ENCODE assay signal across 8 mouse cellular contexts in the genomic region with DNA sequence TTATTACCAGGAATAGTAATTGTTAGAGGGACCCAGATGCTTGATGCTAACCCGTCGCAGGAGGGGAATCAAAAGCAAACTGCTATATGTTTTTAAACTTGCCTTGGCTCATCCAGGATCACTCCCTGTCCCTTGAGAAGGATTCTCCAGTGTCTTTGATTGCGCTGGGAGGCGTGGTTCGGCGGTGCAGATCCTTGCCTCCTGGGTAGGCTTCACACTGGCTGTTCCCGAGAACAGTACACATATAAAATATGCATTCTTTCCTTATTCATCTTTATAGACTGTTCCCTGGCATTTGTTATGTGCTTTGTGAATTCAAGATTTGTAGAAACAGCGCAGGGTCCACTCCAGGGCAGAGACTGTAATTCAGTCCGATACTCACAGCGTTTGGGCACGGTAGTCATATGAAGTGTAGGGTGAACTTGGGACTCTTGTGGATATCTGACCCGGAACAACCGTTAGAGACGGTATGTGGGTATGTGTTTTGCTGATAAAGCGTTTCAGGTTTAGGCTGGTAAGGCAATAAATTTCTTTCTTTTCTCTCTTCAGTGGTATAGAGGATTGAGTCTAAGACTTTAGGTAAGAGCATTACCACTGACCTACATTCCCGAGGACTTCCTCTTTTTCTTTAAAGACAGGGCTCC. TPM values are rescaled to one million over a fixed set of nuclear protein-coding genes. Genes with fewer than 3 reads are reported as not detected.
DNase-seq lines count a peak whose midpoint lies in the region; ATAC-seq and TF ChIP-seq lines count a peak whose summit lies in the region.

No protein-coding gene starts in this region.

- DNase-seq in cerebellum, adult 2 months = no peak
- DNase-seq in A20 (ENCODE audit: low read depth, low spot score) = peak; percentile 22
- DNase-seq in embryonic facial prominence, embryonic 10.5 days (ENCODE audit: low spot score) = no peak
- no peak for DNase-seq in left cerebral cortex, adult 18-20 months (ENCODE audit: low spot score in 2 of 2)
- DNase-seq in layer of hippocampus, adult 8-10 months (ENCODE audit: low spot score in 2 of 2) = no peak

- H3K9me3 ChIP-seq in embryonic facial prominence, embryonic 10.5 days = no peaks in the 10 kb centered on the region
- no peaks in the 10 kb centered on the region for H3K9me3 ChIP-seq in hindbrain, embryonic 16.5 days (ENCODE audit: control insufficient read depth, low read length)

- no peak for TF ChIP-seq POLR2A in cerebellum, adult 2 months (IDR thresholded peaks at IDR 0.05; ENCODE audit: borderline replicate concordance, insufficient read depth, low read length)

- H3K4me2 ChIP-seq in hindbrain, embryonic 16.5 days (ENCODE audit: low read length) = peak overlapping the region; percentile 85

- no peaks in the 10 kb centered on the region for H3K27me3 ChIP-seq in cerebellum, adult 2 months (ENCODE audit: control insufficient read depth, insufficient read depth, low read length)
- H3K27me3 ChIP-seq in embryonic facial prominence, embryonic 10.5 days (replicated peaks; ENCODE audit: low read depth, poor library complexity, severe bottlenecking) = no peaks in the 10 kb centered on the region
- no peaks in the 10 kb centered on the region for H3K27me3 ChIP-seq in hindbrain, embryonic 16.5 days (replicated peaks; ENCODE audit: control insufficient read depth, insufficient read depth, low read length)

- H3K27ac ChIP-seq in cerebellum, adult 2 months (ENCODE audit: insufficient read depth, low read length) = no peak overlapping the region
- H3K27ac ChIP-seq in embryonic facial prominence, embryonic 10.5 days (replicated peaks) = peak overlapping the region; percentile 93
- H3K27ac ChIP-seq in hindbrain, embryonic 16.5 days (ENCODE audit: low read depth, low read length) = no peak overlapping the region; the same call in 1 of the 2 replicates

- no peak for ATAC-seq in cerebellum, adult (ENCODE audit: insufficient number of reproducible peaks, low FRiP score, low TSS enrichment)
- no peak for ATAC-seq in hindbrain, embryonic 16.5 days
- peak; percentile 31 for ATAC-seq in megakaryocyte, adult 5-6 weeks (ENCODE audit: poor library complexity, severe bottlenecking)

- peak overlapping the region; percentile 86 for H3K9ac ChIP-seq in hindbrain, embryonic 16.5 days (ENCODE audit: low read depth, low read length)

- peaks cover 7% of the 10 kb centered on the region for H3K4me1 ChIP-seq in cerebellum, adult 2 months (ENCODE audit: control insufficient read depth, insufficient read depth, low read length)
- peaks cover 47% of the 10 kb centered on the region for H3K4me1 ChIP-seq in embryonic facial prominence, embryonic 10.5 days
- H3K4me1 ChIP-seq in hindbrain, embryonic 16.5 days (ENCODE audit: control insufficient read depth, insufficient read depth, low read depth, low read length) = peaks cover 17% of the 10 kb centered on the region

- peak overlapping the region; percentile 68 for H3K4me3 ChIP-seq in cerebellum, adult 2 months (replicated peaks; ENCODE audit: insufficient read depth, low read depth, low read length)
- H3K4me3 ChIP-seq in embryonic facial prominence, embryonic 10.5 days = peak overlapping the region; percentile 80
- H3K4me3 ChIP-seq in hindbrain, embryonic 16.5 days (ENCODE audit: low read length) = peak overlapping the region; percentile 84

- peaks cover 25% of the 10 kb centered on the region for H3K36me3 ChIP-seq in embryonic facial prominence, embryonic 10.5 days (replicated peaks)
- no peaks in the 10 kb centered on the region for H3K36me3 ChIP-seq in hindbrain, embryonic 16.5 days (ENCODE audit: control insufficient read depth, insufficient read depth, low read length)

- no peak for TF ChIP-seq CTCF in cerebellum, adult 2 months (IDR thresholded peaks at IDR 0.05; ENCODE audit: borderline replicate concordance, insufficient read depth, low read depth, low read length)

- 17% methylated on average over 16 of the region's 16 CpGs for WGBS in cerebellum, adult 2 months
- 32% methylated on average over 16 of the region's 16 CpGs for WGBS in embryonic facial prominence, embryonic 10.5 days
- WGBS in hindbrain, embryonic 16.5 days = 19% methylated on average over 16 of the region's 16 CpGs

RNA-seq across cellular contexts. Expression of gene Ipmk, which starts 1.2 kb away (rescaled TPM):
- polyA plus RNA-seq in cerebellum, adult 2 months (2012; rRNA removed) = 16.9 and 17.5 TPM in 2 replicates
- polyA plus RNA-seq in embryonic facial prominence, embryonic 10.5 days (2016; fragmentation: Nextera tagmentation; extraction: Ambion mirVana) = 16.9 and 19.3 TPM in 2 replicates
- polyA plus RNA-seq in hindbrain, embryonic 16.5 days (2015; fragmentation: Nextera tagmentation; extraction: Ambion mirVana) = 14.1 and 15.9 TPM in 2 replicates
- 46.7 and 49.8 TPM in 2 replicates for total RNA-seq in megakaryocyte, adult 5-6 weeks (2015)
- 53.6 and 55.4 TPM in 2 replicates for total RNA-seq in megakaryocyte, adult 5-6 weeks (2017)
- 10 to 100 TPM; 31.3 to 36.6 TPM for total RNA-seq in left cerebral cortex, adult 18-20 months (2021)
- 10 to 100 TPM; 35.0 to 41.8 (median 37.4) TPM for total RNA-seq in layer of hippocampus, adult 8-10 months (2022)

RNA-seq across cellular contexts. Expression of gene Cisd1, which starts 4.0 kb away (rescaled TPM):
- polyA plus RNA-seq in cerebellum, adult 2 months (2012; rRNA removed) = 210 and 212 TPM in 2 replicates
- 115 and 130 TPM in 2 replicates for polyA plus RNA-seq in embryonic facial prominence, embryonic 10.5 days (2016; fragmentation: Nextera tagmentation; extraction: Ambion mirVana)
- polyA plus RNA-seq in hindbrain, embryonic 16.5 days (2015; fragmentation: Nextera tagmentation; extraction: Ambion mirVana) = 308 and 365 TPM in 2 replicates
- total RNA-seq in megakaryocyte, adult 5-6 weeks (2015) = 42.5 and 45.0 TPM in 2 replicates
- total RNA-seq in megakaryocyte, adult 5-6 weeks (2017) = 15.2 and 22.8 TPM in 2 replicates
- total RNA-seq in left cerebral cortex, adult 18-20 months (2021) = 100 to 1,000 TPM; 134 to 135 TPM
- total RNA-seq in layer of hippocampus, adult 8-10 months (2022) = 100 to 1,000 TPM; 117 to 140 (median 130) TPM
